Mouse (Mus musculus): ENCODE measurements around the gene Dcbld2.
A peak's percentile ranks its signal among the peaks of the same experiment; 100 is the strongest.
"Not testable (repeated sequence)": the region's sequence is repeated elsewhere in the genome, so short reads cannot be mapped to it uniquely, and the experiment has no call there.

Dcbld2 gene

DNA sequence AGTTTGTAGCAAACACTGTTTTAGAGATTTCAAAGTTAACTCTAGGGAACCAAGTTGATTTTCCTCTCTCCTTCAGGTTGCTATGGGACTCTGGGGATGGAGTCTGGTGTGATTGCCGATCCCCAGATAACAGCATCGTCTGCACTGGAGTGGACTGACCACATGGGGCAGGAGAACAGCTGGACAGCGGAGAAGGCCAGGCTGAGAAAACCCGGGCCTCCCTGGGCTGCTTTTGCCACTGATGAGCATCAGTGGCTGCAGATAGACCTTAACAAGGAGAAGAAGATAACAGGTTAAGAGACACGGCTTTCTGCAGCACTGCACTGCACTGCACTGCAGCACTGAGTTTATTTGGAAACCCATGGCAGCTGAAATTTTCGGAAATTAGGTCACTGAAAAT lies 42.4 kb downstream of the Dcbld2 start:
- no peak for DNase-seq (ENCODE audit: low read depth, low spot score)

DNA sequence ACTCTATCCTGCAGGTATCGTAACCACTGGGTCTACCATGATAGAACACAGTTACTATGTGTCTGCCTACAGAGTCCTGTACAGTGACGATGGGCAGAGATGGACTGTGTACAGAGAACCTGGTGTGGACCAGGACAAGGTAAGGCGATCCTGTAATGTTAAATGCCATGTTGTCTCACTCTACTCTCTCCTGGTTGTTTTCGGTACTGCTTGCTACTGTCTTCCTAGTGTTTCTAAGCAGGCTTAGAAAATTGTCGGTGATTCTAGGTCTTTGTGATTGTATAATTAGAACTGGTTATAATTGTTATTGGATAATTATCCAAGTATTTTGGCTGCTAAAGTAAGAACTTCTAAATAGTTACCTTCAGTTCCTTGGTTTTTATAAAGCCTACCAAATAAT lies 43.4 kb downstream of the Dcbld2 start:
- DNase-seq (ENCODE audit: low read depth, low spot score), result no peak

GRCm38 (mm10) chr16:58453138-58453537 lies 44.9 kb downstream of the Dcbld2 start:
- no peak for DNase-seq (ENCODE audit: low read depth, low spot score)

DNA sequence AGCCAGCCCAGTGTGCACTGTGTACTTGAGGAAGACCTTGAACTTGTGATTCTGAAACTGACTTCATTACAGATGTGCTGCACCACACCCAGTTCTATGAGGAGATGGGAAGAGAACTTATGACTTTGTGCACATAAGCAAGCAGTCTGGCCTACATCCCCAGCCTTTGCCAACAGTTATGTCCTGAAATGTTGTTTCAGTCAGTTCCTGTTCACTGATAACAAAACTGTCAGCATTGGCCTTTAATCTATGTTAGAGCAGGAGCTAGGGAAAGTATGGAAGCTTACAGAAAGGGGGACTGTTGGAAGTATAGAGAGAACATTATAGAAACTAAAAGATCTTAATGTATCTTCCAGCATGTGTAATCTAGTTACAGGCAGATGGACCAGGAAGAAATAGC lies 45.6 kb downstream of the Dcbld2 start:
- DNase-seq (ENCODE audit: low read depth, low spot score), result no peak

- peak; percentile 47 for DNase-seq (ENCODE audit: low read depth, low spot score)
Measured at GRCm38 (mm10) chr16:58454617-58455016, 46.4 kb downstream of the Dcbld2 start.

GRCm38 (mm10) chr16:58455118-58455517 lies 46.9 kb downstream of the Dcbld2 start:
- no peak for DNase-seq (ENCODE audit: low read depth, low spot score)

DNA sequence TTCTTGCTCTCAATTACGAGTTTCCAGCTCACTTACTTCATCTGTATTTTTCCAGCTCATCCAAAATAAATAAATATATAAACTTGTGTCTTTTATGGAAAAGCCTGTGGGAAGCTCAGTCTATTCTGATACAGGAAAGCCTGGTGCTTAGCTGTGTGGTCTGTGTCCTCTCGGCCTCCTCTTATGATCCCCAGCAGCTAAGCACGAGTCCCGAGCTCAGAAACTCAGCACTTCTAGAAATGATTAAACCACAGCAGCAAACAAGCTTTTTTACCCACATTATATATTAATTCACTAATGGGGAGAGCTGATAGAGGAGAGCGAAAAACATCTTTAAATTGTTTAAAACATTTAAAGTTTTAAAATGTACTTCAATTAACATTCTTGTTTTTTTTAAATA lies 48.2 kb downstream of the Dcbld2 start:
- no peak for DNase-seq (ENCODE audit: low read depth, low spot score)

DNA sequence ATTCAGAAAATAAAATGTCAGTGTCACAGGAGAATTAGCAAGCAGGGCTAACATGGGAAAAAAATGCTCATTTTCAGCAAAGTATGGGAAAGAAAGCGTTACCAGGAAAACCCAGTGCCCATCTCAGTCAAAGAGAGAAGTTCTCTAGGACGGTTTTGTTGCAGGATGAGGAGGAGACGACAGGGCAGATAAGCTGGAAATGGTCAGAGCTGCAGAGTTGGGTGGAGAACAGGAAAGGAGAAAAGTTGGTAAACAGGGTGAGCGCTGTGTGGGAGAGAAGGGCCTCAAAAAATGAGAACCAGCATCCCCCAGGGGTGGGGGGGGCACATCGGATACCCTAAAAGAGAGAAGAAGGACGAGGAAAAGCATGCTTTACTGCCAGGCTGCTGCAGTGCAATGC lies 48.7 kb downstream of the Dcbld2 start:
- DNase-seq (ENCODE audit: low read depth, low spot score), result no peak

GRCm38 (mm10) chr16:58459966-58460365 lies 51.7 kb downstream of the Dcbld2 start:
- DNase-seq (ENCODE audit: low read depth, low spot score), result not testable (repeated sequence)

- DNase-seq (ENCODE audit: low read depth, low spot score), result no peak
Measured at GRCm38 (mm10) chr16:58460386-58460785, 52.1 kb downstream of the Dcbld2 start.

- no peak for DNase-seq (ENCODE audit: low read depth, low spot score)
Measured at GRCm38 (mm10) chr16:58461856-58462518, 53.7 kb downstream of the Dcbld2 start.

DNA sequence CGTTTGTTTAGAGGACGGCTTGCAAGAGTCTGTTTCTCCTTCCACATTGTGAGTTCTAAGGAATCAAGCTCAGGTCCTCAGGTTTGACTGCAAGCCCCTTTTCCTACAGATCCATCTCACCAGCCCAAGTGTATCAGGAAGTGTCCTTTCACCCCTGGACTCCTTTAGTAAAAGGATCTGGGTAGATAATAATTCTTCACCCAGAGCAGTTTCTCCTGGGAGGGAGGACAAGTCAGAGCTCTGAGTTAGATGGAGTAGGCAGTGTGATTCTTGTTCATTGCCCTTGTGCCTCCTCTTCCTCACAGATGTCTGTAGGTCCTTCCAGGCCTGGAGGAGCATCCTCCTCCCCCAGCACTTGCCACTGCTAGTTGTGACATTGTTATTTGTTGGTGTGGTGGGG lies 54.3 kb downstream of the Dcbld2 start:
- DNase-seq (ENCODE audit: low read depth, low spot score), result no peak

GRCm38 (mm10) chr16:58464051-58464450 lies 55.8 kb downstream of the Dcbld2 start:
- DNase-seq (ENCODE audit: low read depth, low spot score), result no peak

DNA sequence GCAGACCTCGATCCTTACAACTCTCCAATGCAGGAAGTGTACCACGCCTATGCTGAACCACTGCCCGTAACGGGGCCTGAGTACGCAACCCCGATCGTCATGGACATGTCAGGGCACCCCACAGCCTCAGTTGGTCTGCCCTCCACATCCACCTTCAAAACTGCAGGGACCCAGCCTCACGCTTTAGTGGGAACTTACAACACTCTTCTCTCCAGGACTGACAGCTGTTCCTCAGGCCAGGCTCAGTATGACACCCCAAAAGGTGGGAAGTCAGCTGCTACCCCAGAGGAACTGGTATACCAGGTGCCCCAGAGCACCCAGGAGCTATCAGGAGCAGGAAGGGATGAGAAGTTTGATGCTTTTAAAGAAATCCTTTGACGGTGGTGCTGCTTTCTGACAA lies 57.2 kb downstream of the Dcbld2 start:
- DNase-seq (ENCODE audit: low read depth, low spot score), result no peak

DNA sequence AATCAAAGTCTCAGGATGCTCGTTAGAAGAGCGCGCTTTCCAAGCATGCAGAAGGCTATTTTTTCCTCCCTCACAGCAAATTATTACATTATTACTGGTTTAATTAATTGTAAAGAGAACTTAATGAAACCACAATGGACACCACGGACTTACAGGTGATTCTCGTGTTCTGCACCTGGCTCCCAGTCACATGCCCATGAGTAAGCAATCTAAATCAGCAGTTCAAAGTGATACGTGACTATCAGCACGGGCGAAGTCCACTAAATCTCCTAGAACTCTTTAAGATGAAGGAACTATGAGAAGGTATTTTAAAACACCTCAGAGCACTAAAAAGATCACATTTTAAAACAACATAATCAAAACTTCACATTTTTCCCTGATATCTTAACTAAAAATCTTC lies 61.8 kb downstream of the Dcbld2 start:
- no peak for DNase-seq (ENCODE audit: low read depth, low spot score)

- no peak for DNase-seq (ENCODE audit: low read depth, low spot score)
Measured at GRCm38 (mm10) chr16:58470841-58471240, 62.6 kb downstream of the Dcbld2 start.

- DNase-seq (ENCODE audit: low read depth, low spot score), result no peak
Measured at GRCm38 (mm10) chr16:58474875-58475274, 66.6 kb downstream of the Dcbld2 start.

DNA sequence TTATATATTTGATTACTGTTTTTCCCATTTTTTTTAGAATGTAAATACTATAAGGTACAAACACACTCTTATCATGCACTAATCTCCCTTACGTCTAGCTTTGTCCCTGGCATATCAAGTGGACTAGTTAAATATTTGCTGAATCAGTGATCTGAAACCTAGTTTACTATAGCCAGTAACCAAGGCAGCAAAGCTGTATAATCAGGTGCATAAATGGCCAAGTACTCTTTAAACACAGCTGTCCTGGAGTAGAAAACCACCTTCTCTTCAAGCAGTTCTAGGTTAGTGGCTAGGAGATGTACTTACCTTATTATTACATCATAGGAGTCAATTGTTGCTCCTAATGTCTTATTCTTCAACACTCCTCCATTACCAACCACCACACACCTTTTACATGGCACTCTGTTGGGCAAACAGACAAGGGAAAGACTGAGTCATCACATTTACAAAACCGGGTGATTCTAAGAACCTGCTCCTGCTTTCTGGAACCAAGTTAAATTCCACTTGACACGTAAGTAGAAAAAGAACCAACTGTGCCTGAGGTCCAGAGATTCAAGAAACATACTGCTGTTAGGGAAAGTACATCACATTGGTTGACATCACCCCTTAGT lies 67.4 kb downstream of the Dcbld2 start:
- no peak for DNase-seq (ENCODE audit: low read depth, low spot score)

DNA sequence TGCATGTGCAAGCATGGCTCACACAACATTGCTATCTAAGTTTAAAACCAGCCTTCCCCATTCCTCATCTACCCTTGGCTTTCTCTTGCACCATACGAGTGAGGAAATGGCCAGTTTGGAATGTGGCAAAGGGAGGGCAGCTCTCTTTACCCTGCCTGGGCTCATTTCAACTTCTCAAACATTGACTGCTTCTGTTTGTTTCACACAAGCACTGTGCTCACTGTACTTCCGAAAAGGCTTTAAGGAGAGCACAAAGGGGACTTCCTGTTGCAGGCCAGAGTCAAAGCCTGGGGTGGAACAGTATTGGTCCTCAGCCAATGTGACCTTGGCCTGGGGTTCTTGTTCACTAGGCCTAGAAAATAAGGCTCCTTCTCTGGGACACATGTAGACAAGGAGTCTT lies 68.1 kb downstream of the Dcbld2 start:
- DNase-seq (ENCODE audit: low read depth, low spot score), result no peak

DNA sequence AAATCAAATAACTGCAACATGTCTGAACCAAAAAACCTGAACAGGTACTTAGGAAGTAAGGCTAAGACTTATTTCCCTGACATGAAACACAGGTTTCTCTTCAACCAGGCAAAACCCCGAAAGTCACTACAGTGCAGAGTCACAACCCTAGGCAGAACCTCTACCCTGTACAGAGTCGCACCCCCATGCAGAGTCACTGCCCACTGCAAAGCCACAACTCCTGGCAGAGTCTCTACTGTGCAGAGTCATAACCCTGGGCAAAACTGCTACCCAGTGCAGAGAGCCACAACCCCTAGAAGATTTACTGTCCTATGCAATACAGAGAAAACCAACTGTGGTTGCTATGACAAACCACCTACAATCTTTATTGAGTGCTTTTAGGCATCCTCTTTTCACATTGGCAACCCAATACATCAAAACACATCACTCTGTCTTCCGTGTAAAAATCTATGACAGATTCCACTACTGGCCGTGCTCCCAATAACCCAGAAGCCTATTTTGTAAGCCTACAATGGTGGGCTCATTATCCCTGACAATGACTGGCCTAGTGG lies 71.7 kb downstream of the Dcbld2 start:
- DNase-seq (ENCODE audit: low read depth, low spot score), result no peak

DNA sequence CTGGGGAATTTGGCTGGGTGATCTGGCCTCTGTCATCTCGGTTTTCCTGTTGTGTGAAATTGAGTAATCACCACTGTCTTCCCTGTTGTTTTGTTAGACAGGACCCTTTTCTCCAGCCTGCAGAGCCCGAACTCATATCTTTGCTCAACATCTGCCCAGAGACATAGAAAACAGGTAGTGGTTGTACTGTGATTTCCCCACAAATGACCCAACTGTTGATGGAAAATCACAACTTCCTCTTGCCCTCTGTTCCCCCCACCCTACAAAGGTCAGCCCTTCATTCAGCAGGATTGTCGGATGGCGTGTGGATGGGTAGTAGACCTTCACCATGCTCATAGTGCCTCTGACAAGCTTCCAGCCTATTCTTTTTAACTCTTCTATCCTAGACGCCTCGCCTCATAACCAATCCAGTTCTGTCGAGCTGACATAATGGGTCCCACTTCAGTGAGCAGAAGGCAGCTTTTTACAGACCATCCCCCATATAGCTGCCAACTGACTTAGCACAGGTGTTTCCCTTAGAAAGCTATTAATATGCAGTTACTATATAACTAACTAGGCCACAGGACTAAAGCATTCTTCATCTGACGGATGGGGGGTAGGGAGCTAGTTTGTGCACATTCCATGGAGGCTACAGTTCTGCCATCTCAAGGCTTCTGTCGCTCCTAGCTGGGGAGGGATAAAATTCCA lies 73.1 kb downstream of the Dcbld2 start:
- DNase-seq (ENCODE audit: low read depth, low spot score), result no peak

- DNase-seq (ENCODE audit: low read depth, low spot score), result no peak
Measured at GRCm38 (mm10) chr16:58481906-58482270, 73.6 kb downstream of the Dcbld2 start.

- DNase-seq (ENCODE audit: low read depth, low spot score), result no peak
Measured at GRCm38 (mm10) chr16:58482296-58482695, 74.1 kb downstream of the Dcbld2 start.
